8 mouse cellular contexts compared by ENCODE assay signal in the genomic region with DNA sequence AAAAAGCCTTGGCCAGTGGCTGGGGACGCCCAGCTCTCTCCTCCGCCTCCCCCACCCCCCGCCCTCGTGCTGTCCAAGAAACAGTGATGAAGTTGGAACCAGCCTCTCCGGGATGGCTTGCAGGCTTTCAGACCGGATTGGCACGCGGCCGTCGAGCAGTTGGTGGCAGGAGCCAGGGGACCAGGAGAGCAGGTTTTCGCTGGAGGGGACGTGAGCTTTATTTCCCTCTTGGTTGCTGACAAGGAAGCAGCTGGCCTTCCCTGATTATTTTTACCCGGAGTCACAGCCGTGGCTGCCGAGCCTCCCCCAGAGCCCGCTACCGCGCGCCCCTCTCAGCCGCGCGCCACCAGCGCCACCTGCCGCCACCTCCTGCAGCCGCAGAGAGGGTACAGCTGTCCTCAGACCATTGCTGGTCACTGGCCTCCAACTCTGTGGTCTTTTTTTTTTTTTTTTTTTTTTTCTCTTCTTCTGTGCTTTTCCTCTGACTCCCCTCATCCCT. TPM values are rescaled to one million over a fixed set of nuclear protein-coding genes. Genes with fewer than 3 reads are reported as not detected.
DNase-seq lines count a peak whose midpoint lies in the region; ATAC-seq lines count a peak whose summit lies in the region.

No protein-coding gene starts in this region.

- ATAC-seq in hindbrain, embryonic 11.5 days (ENCODE audit: low FRiP score): peak; percentile 97

- WGBS in hindbrain, embryonic 11.5 days: 0% methylated on average over 16 of the region's 25 CpGs

- H3K9ac ChIP-seq in hindbrain, embryonic 11.5 days (ENCODE audit: low read depth, low read length): peak overlapping the region; percentile 34; the same call in 1 of the 2 replicates

- no peak overlapping the region for H3K27ac ChIP-seq in hindbrain, embryonic 11.5 days (ENCODE audit: low read depth, low read length)

- H3K9me3 ChIP-seq in hindbrain, embryonic 11.5 days (ENCODE audit: control insufficient read depth, low read length): no peaks in the 10 kb centered on the region

- peak; percentile 91 for DNase-seq in NIH3T3 (ENCODE audit: low read depth)
- peak; percentile 79 for DNase-seq in cerebellum, adult 8-10 months
- DNase-seq in frontal cortex, postnatal 10 days (ENCODE audit: low spot score in 2 of 2): peak; percentile 46 to 73
- DNase-seq in hindbrain, embryonic 11.5 days (ENCODE audit: low spot score): peak; percentile 87
- DNase-seq in layer of hippocampus, postnatal 25 days (ENCODE audit: extremely low spot score in 1 of 2, low spot score in 1 of 2): peak; percentile 76 to 82
- DNase-seq in lung, postnatal 25 days (ENCODE audit: low spot score): peak; percentile 59
- DNase-seq in retina, postnatal 7 days (ENCODE audit: low read depth, low spot score): peak; percentile 53
- peak; percentile 58 to 68 for DNase-seq in urinary bladder, postnatal 36 days (ENCODE audit: low spot score in 2 of 2)

- H3K4me2 ChIP-seq in hindbrain, embryonic 11.5 days (replicated peaks; ENCODE audit: low read depth, low read length): peak overlapping the region; percentile 52

- peak overlapping the region; percentile 31 for H3K4me3 ChIP-seq in hindbrain, embryonic 11.5 days (ENCODE audit: low read depth, low read length)

- no peaks in the 10 kb centered on the region for H3K27me3 ChIP-seq in hindbrain, embryonic 11.5 days (ENCODE audit: control insufficient read depth, insufficient read depth, low read length)

- no peaks in the 10 kb centered on the region for H3K4me1 ChIP-seq in hindbrain, embryonic 11.5 days (replicated peaks; ENCODE audit: control insufficient read depth, insufficient read depth, low read length)

- no peaks in the 10 kb centered on the region for H3K36me3 ChIP-seq in hindbrain, embryonic 11.5 days (ENCODE audit: control insufficient read depth, insufficient read depth, low read length)

RNA-seq across cellular contexts. Expression of a gene that starts 14.5 kb away (rescaled TPM):
- polyA plus RNA-seq in hindbrain, embryonic 11.5 days (2014; fragmentation: Nextera tagmentation; extraction: Ambion mirVana): 355 and 367 TPM in 2 replicates
- 100 to 1,000 TPM; 205 to 234 TPM for total RNA-seq in layer of hippocampus, postnatal 25 days (2021)

RNA-seq across cellular contexts. Expression of a gene that starts 56.0 kb away (rescaled TPM):
- polyA plus RNA-seq in hindbrain, embryonic 11.5 days (2014; fragmentation: Nextera tagmentation; extraction: Ambion mirVana): 0.19 and 0.20 TPM in 2 replicates
- total RNA-seq in layer of hippocampus, postnatal 25 days (2021): not detected
